Mouse (Mus musculus): ENCODE measurements at regions not wholly inside any gene's neighbourhood (a gene's known extent, or its start where the extent isn't known, plus 50 kb on each side); places are given as distances from the start of the nearest gene placed in this dataset.

GRCm38 (mm10) chr16:51718695-51719094 is 312.3 kb upstream of the Cblb start:
- no peak for ATAC-seq (ENCODE audit: low FRiP score, low read depth)

GRCm38 (mm10) chr16:51719637-51720036 is 311.4 kb upstream of the Cblb start:
- Histone ChIP-seq H3K36me3 (no peaks in the 10 kb centered on the region), H3K27me3 (replicated peaks) (no peaks in the 10 kb centered on the region), H3K4me1 (no peaks in the 10 kb centered on the region), H3K9ac (no peak overlapping the region), H3K9me3 (no peaks in the 10 kb centered on the region), H3K27ac (no peak overlapping the region), H3K4me2 (replicated peaks) (no peak overlapping the region), H3K4me3 (no peak overlapping the region)
- no peak for ATAC-seq (ENCODE audit: low FRiP score, low read depth)
- 67% methylated on average over 2 of the region's 2 CpGs for WGBS

More at GRCm38 (mm10) chr16:51718695-51719094, 312.3 kb upstream of the Cblb start:
- no peaks in the 10 kb centered on the region for H3K27me3 ChIP-seq (replicated peaks)
- no peaks in the 10 kb centered on the region for H3K4me1 ChIP-seq
- H3K4me3 ChIP-seq = no peak overlapping the region
- no peak overlapping the region for H3K27ac ChIP-seq
- no peaks in the 10 kb centered on the region for H3K9me3 ChIP-seq
- 68% methylated on average over 2 of the region's 2 CpGs for WGBS
- no peak overlapping the region for H3K4me2 ChIP-seq (replicated peaks)
- H3K36me3 ChIP-seq = no peaks in the 10 kb centered on the region
- no peak overlapping the region for H3K9ac ChIP-seq

GRCm38 (mm10) chr16:51722682-51723081 is 308.3 kb upstream of the Cblb start:
- H3K36me3 ChIP-seq = no peaks in the 10 kb centered on the region
- ATAC-seq (ENCODE audit: low FRiP score, low read depth) = no peak
- H3K4me3 ChIP-seq = no peak overlapping the region
- no peak overlapping the region for H3K27ac ChIP-seq
- no peak overlapping the region for H3K9ac ChIP-seq
- no peaks in the 10 kb centered on the region for H3K9me3 ChIP-seq
- H3K27me3 ChIP-seq (replicated peaks) = no peaks in the 10 kb centered on the region
- H3K4me1 ChIP-seq = no peaks in the 10 kb centered on the region
- WGBS = 50% methylated on average over 4 of the region's 4 CpGs
- no peak overlapping the region for H3K4me2 ChIP-seq (replicated peaks)

GRCm38 (mm10) chr16:51741875-51742274 is 289.1 kb upstream of the Cblb start:
- H3K4me1 ChIP-seq = no peaks in the 10 kb centered on the region
- no peak overlapping the region for H3K27ac ChIP-seq
- no peak for ATAC-seq (ENCODE audit: low FRiP score, low read depth)
- no peaks in the 10 kb centered on the region for H3K36me3 ChIP-seq
- no peaks in the 10 kb centered on the region for H3K27me3 ChIP-seq (replicated peaks)
- H3K9ac ChIP-seq = no peak overlapping the region
- H3K4me3 ChIP-seq = no peak overlapping the region
- H3K9me3 ChIP-seq = no peaks in the 10 kb centered on the region
- no peak overlapping the region for H3K4me2 ChIP-seq (replicated peaks)
- 93% methylated on average over 2 of the region's 2 CpGs for WGBS

DNA sequence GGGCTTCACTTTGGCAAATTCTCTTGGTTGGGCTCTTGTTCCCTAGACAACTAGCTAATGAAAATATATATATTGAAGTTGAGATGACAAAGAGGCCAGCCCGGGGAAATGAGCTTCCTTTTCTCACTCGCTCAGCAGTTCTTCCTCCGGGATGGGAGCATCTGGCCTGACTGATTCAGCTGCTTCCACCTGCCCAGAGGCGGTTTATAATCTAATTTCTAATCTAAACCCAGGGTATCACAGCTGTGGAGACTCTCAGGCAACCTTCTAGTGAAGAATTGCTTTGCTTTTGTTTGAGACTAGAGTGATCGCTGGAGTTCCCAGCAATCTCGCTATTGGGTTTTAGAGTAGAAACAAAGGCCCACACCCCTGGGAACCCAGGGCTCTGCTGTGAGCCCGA is 279.1 kb upstream of the Cblb start:
- peaks cover 4% of the 10 kb centered on the region; the same call in 1 of the 2 replicates for H3K4me1 ChIP-seq
- no peaks in the 10 kb centered on the region for H3K36me3 ChIP-seq
- no peaks in the 10 kb centered on the region for H3K9me3 ChIP-seq
- H3K27me3 ChIP-seq (replicated peaks) = no peaks in the 10 kb centered on the region
- WGBS = 15% methylated on average over 7 of the region's 7 CpGs
- H3K27ac ChIP-seq = no peak overlapping the region
- no peak overlapping the region for H3K9ac ChIP-seq
- no peak overlapping the region for H3K4me3 ChIP-seq
- no peak overlapping the region for H3K4me2 ChIP-seq (replicated peaks)
- ATAC-seq (ENCODE audit: low FRiP score, low read depth) = peak; percentile 91

DNA sequence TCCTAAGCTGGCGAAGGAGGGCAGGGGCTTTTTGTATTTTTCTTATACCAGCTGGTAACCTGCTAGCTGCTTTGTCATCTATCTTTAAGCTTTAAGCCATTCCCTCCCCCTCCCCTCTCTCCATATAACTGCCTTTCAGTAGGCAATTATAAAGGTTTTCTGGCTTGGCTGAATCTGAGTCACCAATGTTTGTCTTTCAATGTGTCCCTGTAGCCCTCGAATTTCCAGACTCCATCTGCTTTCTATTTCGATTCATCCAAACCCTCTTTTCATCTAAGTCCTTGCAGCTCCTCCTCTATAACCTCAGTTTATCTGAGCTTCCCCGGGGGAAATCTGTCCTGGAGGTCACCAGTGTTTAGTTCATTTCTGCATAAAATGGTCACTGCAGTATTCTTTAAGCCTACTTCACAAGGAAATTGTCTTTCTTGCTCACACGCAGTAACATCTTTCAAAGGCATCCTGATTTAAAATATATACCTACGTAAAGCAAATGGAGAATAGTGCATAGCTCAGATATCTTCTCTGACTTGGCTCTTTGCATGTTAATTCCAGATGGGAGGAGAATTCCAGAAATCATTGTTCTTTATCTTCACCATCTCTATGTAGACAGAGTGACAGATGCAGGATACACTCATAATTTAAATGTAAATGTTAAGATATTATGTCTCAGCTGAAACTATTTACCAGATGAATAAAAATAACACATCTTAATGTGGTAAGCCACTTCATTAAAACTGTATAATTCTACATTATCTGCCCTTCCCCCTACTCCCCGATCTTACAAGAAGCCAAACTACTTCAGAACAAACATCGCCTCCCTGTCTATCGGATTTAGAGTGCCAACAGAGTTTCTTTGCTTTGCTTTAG is 272.4 kb upstream of the Cblb start:
- Histone ChIP-seq H3K27ac (no peak overlapping the region), H3K9ac (no peak overlapping the region), H3K4me1 (no peaks in the 10 kb centered on the region), H3K36me3 (no peaks in the 10 kb centered on the region), H3K4me2 (replicated peaks) (no peak overlapping the region), H3K4me3 (no peak overlapping the region), H3K9me3 (no peaks in the 10 kb centered on the region), H3K27me3 (replicated peaks) (no peaks in the 10 kb centered on the region)
- peak; percentile 44; the same call in 1 of the 2 replicates for ATAC-seq (ENCODE audit: low FRiP score, low read depth)
- WGBS = 56% methylated on average over 9 of the region's 9 CpGs

GRCm38 (mm10) chr16:51759228-51759647 is 271.8 kb upstream of the Cblb start:
- H3K4me3 ChIP-seq = no peak overlapping the region
- ATAC-seq (ENCODE audit: low FRiP score, low read depth) = no peak
- H3K9ac ChIP-seq = no peak overlapping the region
- no peak overlapping the region for H3K4me2 ChIP-seq (replicated peaks)
- WGBS = 63% methylated on average over 4 of the region's 4 CpGs
- no peaks in the 10 kb centered on the region for H3K4me1 ChIP-seq
- no peak overlapping the region for H3K27ac ChIP-seq
- H3K27me3 ChIP-seq (replicated peaks) = no peaks in the 10 kb centered on the region
- H3K36me3 ChIP-seq = no peaks in the 10 kb centered on the region
- H3K9me3 ChIP-seq = no peaks in the 10 kb centered on the region

- no peak for ATAC-seq (ENCODE audit: low FRiP score, low read depth)
- Histone ChIP-seq H3K4me3 (no peak overlapping the region), H3K27ac (no peak overlapping the region), H3K4me1 (no peaks in the 10 kb centered on the region), H3K36me3 (no peaks in the 10 kb centered on the region), H3K27me3 (replicated peaks) (no peaks in the 10 kb centered on the region), H3K9ac (no peak overlapping the region), H3K9me3 (no peaks in the 10 kb centered on the region), H3K4me2 (replicated peaks) (no peak overlapping the region)
- WGBS = 76% methylated on average over 3 of the region's 3 CpGs
Measured at GRCm38 (mm10) chr16:51767556-51767955, 263.5 kb upstream of the Cblb start.

DNA sequence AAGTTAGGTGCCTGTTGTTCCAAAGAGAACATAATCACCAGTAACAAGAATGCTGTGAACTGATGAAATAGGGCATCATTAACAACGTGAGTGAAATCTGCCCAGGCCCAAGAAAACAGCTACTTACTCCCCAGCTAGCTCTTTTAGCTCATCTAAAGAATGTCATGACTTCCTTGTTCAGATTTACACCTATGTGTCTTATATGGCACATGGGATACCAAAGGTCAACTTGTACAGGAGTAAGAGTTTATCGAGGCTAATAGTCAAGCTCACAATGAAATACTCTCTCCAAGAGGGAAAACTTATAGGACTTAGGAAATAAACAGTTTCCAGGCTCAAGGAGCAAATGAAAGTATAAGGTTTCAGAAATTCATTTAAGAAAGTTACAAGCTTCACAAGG is 252.1 kb upstream of the Cblb start:
- H3K27ac ChIP-seq = no peak overlapping the region
- no peak overlapping the region for H3K4me2 ChIP-seq (replicated peaks)
- H3K4me3 ChIP-seq = no peak overlapping the region
- H3K9ac ChIP-seq = no peak overlapping the region
- no peaks in the 10 kb centered on the region for H3K27me3 ChIP-seq (replicated peaks)
- no peak for ATAC-seq (ENCODE audit: low FRiP score, low read depth)
- WGBS = 89% methylated on average over 2 of the region's 2 CpGs
- H3K9me3 ChIP-seq = no peaks in the 10 kb centered on the region
- H3K36me3 ChIP-seq = no peaks in the 10 kb centered on the region
- H3K4me1 ChIP-seq = no peaks in the 10 kb centered on the region

GRCm38 (mm10) chr16:51795003-51795402 is 236.0 kb upstream of the Cblb start:
- Histone ChIP-seq H3K9ac (no peak overlapping the region), H3K4me1 (no peaks in the 10 kb centered on the region), H3K27ac (no peak overlapping the region), H3K4me2 (replicated peaks) (no peak overlapping the region), H3K9me3 (no peaks in the 10 kb centered on the region), H3K36me3 (no peaks in the 10 kb centered on the region), H3K27me3 (replicated peaks) (no peaks in the 10 kb centered on the region), H3K4me3 (no peak overlapping the region)
- 92% methylated on average over 3 of the region's 3 CpGs for WGBS
- ATAC-seq (ENCODE audit: low FRiP score, low read depth) = no peak

GRCm38 (mm10) chr16:51807323-51807722 is 223.7 kb upstream of the Cblb start:
- no peak overlapping the region for H3K4me3 ChIP-seq
- no peaks in the 10 kb centered on the region for H3K9me3 ChIP-seq
- no peaks in the 10 kb centered on the region for H3K4me1 ChIP-seq
- H3K27me3 ChIP-seq (replicated peaks) = no peaks in the 10 kb centered on the region
- ATAC-seq (ENCODE audit: low FRiP score, low read depth) = no peak
- no peak overlapping the region for H3K9ac ChIP-seq
- no peak overlapping the region for H3K27ac ChIP-seq
- H3K4me2 ChIP-seq (replicated peaks) = no peak overlapping the region
- no peaks in the 10 kb centered on the region for H3K36me3 ChIP-seq
- 89% methylated on average over 6 of the region's 6 CpGs for WGBS

- no peak overlapping the region for H3K4me3 ChIP-seq
- 90% methylated on average over 2 of the region's 2 CpGs for WGBS
- no peaks in the 10 kb centered on the region for H3K9me3 ChIP-seq
- no peaks in the 10 kb centered on the region for H3K4me1 ChIP-seq
- H3K27ac ChIP-seq = no peak overlapping the region
- H3K27me3 ChIP-seq (replicated peaks) = no peaks in the 10 kb centered on the region
- H3K4me2 ChIP-seq (replicated peaks) = no peak overlapping the region
- H3K36me3 ChIP-seq = no peaks in the 10 kb centered on the region
- no peak for ATAC-seq (ENCODE audit: low FRiP score, low read depth)
- no peak overlapping the region for H3K9ac ChIP-seq
Measured at GRCm38 (mm10) chr16:51809120-51809519, 221.9 kb upstream of the Cblb start.

DNA sequence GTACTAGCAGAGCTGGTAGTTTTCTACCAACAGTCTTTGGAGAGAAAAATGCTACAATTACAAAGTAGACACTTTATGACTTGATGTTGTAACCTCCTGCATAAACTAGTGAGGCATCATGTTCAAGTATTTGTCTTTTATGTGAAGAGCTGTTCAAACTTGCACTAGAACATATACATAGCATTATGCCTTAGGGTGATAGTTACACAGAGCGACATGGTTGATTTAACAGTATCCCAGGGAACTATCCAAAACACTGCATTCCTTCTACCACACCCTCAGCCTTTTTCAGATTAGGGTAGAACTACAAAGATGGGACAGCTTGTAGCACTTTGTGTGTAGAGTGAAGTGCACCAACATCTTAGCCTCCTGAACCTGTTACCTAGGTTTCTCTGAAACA is 220.0 kb upstream of the Cblb start:
- no peak for ATAC-seq (ENCODE audit: low FRiP score, low read depth)
- WGBS = 88% methylated on average over 1 of the region's 1 CpGs
- Histone ChIP-seq H3K27me3 (replicated peaks) (no peaks in the 10 kb centered on the region), H3K9me3 (no peaks in the 10 kb centered on the region), H3K27ac (no peak overlapping the region), H3K36me3 (no peaks in the 10 kb centered on the region), H3K9ac (no peak overlapping the region), H3K4me2 (replicated peaks) (no peak overlapping the region), H3K4me3 (no peak overlapping the region), H3K4me1 (no peaks in the 10 kb centered on the region)
